Mouse (Mus musculus) frontal cortex, postnatal 36 days (tissue): ENCODE measurements around the gene Glp2r.

Source experiments
- DNase-seq, 2 experiments: peaks; one replicate each; pipeline ENCODE4 v3.0.0; 2022; ENCODE audit warnings: low spot score in 2 of 2

Gene Glp2r

DNA sequence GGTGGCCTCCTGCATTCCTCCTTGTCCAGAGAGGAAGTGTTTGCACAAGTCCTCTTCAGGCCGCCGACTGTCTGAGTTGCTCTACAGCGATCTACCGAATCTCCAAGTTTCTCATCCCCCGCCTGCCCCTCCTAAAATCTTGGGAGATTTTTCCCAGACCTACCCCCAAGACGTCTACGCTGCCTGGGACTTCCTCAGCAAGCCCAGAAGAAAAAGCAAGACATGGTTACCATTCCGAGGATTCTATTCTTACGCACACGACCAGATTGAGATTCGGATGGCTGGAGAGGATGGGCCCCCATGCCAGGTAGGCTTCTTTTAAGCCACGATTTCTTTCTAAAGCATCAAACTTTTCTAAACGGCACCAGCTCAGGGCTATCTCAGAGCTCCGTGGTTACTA is at the start of gene Glp2r:
Glp2r (minus strand) TSS at position 101 of the 400 bp plus-strand sequence.
- no peak for DNase-seq

DNA sequence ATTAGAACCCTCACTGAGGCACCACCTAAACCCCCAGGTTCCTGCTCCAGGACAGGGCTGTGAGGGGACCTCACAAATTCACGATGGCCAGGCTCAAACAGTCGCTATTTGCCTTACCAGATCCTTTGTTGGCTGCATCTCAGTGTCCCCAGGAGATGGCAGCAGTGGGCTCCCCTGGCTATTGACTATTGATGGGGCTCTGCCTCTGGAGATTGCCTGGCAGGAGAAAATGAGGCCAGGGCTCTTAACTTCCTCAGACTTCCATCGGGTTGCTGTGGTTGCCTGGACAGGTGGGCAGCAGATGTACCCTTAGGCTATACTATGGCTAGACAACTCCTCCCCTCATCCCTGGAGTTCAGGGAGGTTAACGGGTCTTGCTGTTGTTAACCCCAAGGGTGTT is 49.3 kb upstream of the Glp2r start:
- DNase-seq: peak; percentile 38 to 57

DNA sequence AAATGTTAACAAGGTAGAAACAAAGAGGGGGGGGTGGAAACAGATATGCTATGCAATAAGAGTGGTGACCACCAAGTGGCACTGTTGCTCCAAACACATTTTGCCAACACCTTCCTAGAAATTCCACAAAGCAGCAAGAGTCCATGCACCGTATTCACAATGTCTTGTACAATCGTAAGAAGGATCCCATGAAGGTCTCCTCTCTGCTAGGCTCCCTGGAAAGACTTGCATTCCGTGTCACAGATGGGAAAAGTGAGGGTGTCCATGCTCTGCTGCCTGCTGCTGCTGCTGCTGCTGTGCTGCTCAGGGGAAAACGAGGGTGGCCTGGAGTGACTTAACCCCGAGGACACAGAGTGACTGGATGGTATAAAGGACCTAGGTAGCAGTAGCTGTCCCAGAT is 48.7 kb upstream of the Glp2r start:
- peak; percentile 35 to 61 for DNase-seq

DNA sequence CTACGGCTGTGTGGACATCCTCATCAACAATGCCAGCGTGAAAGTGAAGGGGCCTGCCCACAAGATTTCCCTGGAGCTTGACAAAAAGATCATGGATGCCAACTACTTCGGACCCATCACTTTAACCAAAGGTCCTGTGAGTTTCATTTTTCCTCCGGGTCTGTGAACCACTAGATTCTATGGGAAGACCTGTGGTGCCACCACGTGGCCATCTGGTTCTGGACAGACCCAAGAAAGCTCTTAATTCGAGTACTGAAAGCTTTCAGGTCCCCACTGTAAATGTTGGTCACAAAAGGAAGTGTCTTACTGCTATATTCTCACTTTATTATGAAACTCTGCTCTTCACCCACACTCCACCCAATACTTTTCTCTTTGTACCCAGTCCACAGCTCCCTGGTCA is 40.6 kb upstream of the Glp2r start:
- peak in 1 of 2 experiments; percentile 46 for DNase-seq

DNA sequence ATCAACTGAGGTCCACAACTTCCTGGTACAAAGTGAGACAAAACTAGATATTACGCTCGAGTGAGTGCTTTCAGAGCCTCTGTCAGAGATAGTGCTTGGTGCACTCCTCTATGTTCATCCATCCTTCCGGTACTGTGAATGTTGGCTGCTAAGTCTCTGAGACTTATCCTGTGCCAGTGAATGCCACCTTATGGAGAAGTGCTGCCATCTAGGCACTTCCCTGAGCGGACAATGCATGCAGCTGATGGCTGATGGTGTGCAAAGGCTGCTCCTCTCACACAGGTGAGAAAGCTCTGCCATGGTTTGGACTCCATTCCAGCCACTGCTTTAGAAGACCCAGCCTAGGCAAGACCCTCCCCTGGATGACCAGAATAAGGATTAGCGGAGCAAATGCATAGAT is 37.1 kb upstream of the Glp2r start:
- DNase-seq: peak in 1 of 2 experiments; percentile 45

DNA sequence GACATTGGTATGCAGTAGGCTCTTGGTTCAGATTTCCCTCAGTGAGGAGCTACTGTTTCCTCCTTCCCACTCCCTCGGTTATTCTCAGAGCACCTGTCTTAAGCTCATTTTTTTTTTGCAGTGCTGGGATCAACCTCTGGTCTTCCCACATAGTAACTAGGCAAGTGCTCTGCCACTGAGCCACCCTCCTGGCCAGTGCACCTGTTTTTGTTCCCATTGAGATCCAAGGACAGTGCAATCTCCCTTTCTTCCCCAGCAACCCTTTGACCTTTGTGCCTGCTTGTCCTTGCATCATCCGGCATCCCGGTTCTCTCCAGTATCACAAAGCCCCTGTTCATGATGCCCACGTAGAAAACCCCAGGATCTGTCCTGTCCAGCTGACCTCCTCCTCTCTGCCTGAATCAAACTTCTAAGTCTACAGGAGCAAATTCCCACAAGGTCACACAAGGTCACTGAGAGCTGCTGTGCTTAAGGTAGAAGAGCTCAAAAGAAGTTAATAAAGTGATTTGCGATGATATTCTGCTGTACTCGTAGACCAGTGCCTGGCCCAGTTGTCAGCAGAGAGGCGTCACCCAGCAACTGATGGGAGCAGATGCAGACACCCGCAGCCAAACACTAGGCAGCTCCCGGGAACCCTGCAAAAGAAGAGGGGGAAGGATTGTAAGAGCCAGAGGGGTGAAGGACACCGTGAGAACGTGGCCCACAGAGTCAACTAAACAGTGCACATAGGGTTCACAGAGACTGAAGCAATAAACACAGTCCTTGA is 36.1 kb upstream of the Glp2r start:
- no peak for DNase-seq

DNA sequence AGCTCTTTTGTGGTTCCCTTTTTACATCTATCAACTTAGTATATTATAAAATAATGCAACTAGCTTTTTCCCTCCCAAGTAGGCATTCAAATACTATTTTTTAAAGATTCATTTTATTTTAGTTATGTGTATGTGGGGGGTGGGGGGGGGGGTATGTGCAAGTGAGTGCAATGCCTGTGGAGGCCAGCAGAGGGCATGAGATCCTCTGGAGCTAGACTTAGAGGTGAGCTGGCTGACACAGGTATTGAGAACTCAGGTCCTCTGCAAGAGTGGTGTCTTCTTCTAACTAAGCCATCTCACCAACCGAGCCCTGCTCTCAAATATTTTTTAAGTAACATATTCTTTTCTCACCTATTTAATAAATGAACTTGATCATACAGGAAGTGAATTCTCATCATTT is 34.6 kb upstream of the Glp2r start:
- no peak for DNase-seq

DNA sequence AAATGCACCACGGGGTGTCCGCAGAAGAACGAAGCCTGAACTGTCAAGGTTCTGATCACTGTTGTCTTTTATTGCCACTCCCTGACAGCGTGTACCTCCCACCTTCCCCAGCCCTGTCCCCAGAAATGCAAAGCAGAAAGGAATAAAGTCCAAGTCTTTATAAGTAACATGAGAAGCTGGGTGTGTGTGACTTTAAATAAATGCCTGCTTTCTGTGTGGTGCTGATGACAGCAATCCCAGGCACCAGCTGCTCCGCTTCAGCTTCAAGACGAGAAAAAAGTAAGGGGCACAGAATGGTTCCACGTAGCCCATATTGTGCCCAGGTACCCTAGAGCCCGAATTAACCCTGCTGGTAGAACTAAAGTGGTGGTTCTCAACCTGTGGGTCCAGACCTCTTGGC is 30.2 kb upstream of the Glp2r start:
- peak in 1 of 2 experiments; percentile 31 for DNase-seq

DNA sequence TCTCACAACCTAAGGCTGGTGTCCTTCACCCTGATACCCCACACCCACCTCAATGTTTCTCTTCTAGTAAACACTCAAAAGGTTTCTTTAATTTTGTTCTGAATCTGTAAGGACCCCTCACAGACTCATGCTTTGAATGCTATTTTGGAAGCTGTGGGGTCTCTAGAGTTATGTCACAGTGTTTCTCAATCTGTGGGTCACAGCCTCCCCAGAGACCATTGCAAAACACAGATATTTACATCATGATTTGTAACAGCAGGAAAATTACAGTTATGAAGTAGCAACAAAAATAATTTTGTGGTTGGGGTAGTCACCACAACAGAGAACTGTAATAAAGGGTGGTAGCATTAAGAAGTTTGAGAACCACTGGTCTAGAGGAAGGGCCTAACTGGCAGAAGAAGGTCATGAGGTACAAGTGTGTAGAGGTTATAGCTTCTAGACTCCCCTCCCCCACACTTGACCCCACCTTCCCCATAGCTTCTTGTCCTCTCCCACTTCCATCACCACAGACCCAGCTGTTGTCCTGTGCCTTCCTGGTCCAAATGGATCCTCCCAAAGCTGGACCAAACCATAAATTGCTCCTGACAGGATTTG is 29.3 kb upstream of the Glp2r start:
- DNase-seq: no peak

DNA sequence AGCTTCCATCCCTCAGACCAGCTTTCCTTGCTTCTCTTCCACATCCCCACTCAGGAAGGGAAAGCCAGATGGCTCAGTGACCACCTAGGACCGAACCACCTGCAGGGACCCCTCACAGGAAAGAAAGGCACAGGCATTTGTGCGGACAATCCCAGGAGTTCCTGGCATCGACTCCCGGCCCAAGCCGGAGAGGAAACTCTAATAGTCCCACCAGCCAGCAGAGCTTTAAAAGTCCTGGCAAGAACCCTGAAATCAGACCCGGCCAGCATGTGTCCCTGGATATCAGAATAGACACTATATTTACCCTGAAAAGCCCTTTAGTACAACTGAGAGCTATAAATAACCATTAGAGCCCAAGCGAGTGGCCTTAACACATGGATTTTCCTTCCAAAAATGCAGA is 27.0 kb upstream of the Glp2r start, which contains the start of gene Dhrs7c:
Dhrs7c (plus strand) TSS at position 257 of the 400 bp plus-strand sequence.
- DNase-seq: no peak

DNA sequence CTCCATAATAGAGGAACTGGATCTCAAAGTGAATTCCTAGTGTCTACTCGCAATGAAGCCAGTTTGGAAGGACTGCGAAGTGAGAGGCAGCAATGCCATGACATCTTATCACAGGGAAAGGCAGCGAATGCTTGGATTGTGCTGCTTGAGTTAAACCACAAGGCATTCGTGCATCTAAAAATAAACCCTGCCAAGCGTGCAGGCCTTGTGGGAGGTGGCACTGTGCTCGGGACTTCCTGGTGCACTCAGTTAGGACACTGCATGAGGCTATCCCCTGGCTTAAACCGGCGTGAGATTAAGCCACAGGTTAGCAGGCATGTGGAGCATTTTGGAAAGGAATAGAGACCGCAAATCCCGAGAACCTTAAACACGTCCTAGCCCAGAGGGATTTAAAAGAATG is 19.2 kb upstream of the Glp2r start:
- DNase-seq: no peak

DNA sequence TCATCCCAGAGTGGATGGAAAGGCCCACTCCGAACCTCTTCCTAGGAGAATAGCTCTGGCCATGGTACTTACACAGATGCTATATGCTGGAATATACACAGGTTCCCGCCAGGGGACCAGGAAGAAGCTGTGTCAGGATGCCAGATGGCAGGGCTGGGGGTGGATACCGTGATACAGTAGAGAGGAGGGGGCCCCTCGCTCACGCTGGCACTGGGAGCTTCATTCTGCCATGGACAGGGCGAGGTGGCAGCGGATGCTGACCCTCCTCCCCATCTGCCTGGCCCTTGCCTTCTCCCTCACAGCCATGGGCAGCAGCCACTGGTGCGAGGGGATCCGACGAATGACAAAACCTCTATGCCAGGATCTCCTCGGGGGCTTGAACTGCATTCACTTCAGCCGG is 3.4 kb upstream of the Glp2r start, which contains the start of gene Gsg1l2:
Gsg1l2 (plus strand) TSS at position 230 of the 400 bp plus-strand sequence.
- no peak for DNase-seq

DNA sequence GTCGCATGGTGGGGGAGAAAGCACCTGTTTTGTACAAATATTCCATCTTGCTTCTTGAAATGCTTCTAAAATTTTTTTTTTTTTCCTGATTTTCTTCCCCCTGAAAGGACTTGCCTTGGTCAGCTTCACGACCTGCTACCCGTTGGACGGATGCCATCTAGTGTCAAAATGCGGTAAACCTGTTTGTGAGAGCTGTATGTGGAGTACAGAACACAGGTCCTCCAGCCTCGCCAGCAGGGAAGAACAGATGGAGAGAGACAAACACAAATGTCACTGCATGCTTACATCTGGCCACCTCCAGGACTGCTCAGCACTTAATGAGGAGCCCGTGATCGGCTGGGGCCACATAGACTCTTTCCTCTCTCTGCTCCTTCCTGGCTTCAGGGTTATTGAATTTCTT is 1.6 kb upstream of the Glp2r start:
- DNase-seq: peak; percentile 53 to 77

DNA sequence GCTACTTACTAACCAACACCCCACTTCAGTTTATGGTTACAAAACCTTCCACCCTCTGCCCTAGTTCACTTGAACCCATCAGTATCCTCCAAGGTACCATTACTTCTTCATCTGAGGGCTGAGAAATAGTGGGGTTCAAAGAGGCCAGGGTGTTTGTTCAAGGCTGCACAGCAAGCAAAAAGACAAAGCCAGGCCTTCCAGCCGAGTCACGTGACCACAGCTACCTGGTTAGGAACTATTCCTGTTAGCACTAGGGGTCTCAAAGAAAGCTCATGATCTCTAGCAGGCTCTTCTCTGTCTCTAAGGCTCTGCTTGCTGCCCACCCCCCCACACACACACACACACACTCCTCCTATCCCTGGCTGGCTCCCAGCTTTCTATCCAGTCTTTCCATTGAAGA is 738 bp upstream of the Glp2r start:
- no peak for DNase-seq

DNA sequence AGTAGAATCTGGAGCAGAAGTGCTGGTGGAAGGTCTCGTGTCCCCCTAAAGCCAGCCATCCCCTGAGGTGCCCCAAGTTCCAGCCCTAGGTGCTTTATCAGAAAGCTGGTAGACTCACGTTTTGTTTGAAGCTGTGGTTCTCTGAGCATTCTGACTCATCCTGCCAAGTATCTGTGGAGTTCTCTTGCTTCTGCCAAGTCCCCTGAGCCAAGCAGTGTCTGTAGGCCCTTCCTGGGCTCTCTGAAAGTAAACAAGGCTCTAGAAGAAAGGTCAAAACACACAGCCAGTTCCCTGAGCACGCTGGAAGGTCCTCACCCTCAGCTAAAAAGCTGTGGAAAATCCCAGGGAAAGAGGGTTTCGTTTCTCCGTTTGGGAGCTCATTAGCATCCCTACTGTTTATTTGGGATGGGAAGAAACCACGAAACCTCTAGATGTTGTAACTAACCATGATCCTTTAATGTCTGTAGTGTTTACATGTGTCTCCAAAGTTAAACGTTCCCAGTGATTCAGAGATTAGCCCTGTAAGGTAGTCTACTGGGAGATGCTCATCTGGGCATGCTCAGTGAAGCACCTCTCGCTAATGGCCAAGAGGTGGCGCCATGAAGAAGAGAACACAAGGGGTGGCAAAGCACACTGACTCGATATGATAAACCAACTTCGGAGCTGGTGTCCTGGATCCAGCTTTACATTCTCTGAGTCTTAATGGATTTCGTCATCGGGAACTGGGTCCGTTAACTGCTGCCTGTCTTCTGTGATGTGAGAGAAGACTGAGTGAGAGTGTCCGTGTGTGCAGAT is 13.4 kb downstream of the Glp2r start:
- DNase-seq: no peak

DNA sequence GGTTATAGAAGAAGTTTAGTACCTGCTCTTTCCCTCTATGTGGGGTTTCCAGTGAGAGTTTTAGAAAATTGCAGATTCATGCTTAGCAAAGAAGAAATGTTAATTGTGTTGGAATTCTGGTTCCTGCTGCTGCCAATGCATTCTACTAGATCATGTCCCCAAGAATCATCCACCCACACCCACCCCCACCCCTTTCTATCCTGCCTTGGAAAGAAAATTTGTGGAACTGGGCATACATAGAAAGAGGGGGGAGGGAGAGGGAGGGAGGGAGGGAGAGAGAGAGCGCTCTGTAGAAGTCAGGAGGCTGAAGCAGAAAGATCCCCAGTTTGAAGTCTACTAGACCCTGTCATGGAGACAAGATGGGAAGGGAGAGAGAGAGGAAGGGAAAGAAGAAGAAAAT is 14.7 kb downstream of the Glp2r start:
- DNase-seq: no peak

DNA sequence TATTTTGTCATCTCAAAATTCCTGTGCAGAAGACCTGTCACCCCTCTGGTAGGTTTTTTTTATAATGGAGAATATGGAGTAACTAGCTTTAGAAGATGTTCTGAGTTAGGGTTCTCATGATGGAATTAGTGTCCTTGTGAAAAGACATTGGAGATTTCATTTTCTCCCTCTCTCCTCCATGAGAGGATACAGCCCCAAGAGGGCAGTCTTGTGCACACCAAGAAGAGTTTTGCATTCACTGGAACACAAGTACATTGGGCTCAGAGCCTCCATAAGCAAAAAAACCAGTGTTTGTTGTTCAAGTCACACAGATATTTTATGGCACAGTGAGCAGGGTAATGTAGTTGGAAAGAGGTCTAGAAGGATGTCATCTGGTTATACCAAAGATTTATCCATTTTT is 29.4 kb downstream of the Glp2r start:
- DNase-seq: no peak

DNA sequence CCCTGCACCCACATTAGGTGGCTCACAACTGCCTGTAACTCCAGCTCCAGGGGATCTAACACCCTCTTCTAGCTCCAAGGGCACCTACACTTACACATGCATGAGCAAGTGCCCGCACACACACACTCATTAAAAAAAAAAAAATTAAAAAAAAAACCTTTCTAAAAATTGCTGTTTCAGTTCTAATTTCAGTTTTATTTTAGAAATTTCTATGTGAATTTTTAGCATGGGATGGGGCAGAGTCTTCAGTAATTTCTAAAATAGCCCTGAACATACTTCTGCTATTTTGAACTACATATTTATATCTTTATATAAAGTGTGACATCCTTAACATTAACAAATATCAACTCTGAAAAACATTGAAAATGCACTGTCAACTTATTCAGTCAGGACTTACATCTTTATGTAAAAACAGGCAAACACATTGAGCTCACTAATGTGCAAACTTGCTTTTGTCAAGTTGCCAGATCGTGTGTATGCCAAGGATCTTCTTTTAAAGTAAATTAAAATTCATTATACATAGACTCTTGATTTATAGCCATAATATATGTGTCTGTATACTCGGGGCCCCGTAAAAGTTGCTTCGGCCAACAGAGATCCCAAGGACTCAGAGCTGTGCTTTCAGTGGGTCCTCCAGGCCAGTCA is 32.0 kb downstream of the Glp2r start:
- DNase-seq: no peak

DNA sequence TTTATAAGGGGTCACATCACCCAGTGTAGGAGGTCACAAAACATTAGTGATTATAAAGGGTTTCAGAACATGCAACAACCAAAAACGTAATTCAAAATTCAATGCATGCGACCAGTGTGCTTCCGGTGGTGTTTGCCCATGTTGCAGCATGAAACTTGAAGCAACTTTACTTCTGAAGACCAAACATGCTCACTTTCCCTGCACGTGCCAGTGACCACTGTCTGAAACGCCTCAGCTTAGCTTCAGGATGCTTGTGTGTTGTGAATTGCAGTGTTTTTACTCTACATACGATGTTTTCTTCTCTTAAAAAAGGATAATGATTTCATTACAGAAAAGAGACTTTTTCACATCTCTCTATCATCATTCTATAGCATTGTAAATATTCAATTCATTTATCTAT is 32.6 kb downstream of the Glp2r start:
- no peak for DNase-seq

DNA sequence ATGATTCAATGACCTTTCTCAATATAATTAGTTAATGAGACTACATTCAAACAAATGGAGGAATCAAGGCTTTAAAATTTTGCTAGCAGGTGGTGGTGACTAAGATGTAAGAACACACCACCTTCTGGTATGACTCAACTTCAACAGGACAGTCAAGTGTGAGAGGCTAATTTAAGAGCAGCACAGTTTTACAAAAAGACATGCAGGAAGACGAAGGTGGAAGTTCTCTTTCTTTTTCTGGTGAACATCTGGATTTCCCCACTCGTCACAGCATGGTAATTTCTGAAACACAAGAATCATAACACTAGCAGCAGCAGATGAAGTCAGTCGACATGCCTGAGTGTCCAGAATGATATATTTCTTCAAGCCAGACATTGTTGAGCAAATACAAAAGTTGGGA is 36.4 kb downstream of the Glp2r start:
- peak in 1 of 2 experiments; percentile 45 for DNase-seq

DNA sequence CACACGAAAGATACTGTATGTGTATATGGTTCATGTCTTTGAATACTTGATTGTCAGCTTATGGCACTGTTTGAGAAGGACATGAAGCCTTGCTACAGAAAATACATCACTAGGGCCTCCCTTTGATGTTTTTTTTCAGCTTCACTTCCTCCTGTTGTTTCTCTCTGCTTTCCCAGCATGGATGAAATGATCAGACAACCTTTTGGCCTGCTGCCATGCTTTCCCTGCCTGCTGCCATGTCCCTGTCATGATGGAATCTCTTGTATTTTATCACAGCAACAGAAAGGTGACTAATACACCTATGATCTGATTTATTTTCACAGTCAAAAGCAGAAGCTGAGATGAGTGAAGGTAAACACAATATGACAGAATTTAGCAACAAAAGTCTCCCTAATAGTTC is 37.2 kb downstream of the Glp2r start:
- no peak for DNase-seq

DNA sequence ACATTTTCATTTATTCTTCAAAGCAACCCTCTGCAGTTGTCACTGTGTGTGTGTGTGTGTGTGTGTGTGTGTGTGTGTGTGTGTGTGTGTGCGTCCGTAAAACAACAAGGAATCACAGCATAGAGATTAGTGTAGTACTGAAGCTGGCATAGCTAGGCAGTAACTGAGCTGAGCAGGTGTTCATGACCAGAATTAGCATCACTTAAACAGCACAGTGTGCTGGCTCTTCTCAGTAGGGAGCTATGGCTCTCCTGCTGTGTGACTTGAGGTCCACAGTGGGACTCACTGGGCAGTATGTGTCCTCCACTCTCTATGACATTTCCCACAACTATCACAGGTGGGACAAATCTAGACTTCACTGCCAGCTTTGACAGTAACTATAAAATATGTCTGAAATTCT is 39.9 kb downstream of the Glp2r start:
- no peak for DNase-seq
